In the genomic region with DNA sequence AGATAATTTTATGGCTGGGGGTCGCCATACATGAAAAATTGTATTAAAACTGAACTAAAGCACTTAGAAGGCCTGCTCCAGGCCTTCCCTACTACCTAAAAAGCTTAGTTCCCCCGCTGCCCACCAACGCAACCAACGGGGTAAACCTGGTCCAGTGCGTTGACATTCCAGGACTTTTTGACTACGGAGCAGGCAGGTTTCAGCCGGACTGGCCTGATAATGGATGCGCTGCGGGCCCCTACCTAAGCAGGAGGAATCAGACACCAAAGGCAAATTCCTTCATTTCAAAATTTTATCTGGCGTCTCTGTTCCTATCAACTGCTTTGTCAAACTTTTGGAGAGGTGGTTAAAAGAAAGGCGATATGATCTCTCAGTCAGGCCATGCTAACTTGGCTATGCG, we compare ENCODE assay signal across 15 mouse cellular contexts. TPM values are rescaled to one million over a fixed set of nuclear protein-coding genes. Genes with fewer than 3 reads are reported as not detected.
DNase-seq lines count a peak whose midpoint lies in the region; ATAC-seq and TF ChIP-seq lines count a peak whose summit lies in the region.
"Had no signal": no experiment of that assay in that cellular context is flagged by ENCODE, and none has a peak within 500 bp of the region (broad histone marks: within the 10 kb centered on the region; RNA-seq: fewer than 3 reads in every experiment).

No protein-coding gene starts in this region.

- H3K9me3 ChIP-seq in liver, embryonic 11.5 days (ENCODE audit: control insufficient read depth, low read length) = no peaks in the 10 kb centered on the region
- no peaks in the 10 kb centered on the region for H3K9me3 ChIP-seq in intestine, embryonic 14.5 days (ENCODE audit: control insufficient read depth, low read length)
- no peaks in the 10 kb centered on the region for H3K9me3 ChIP-seq in liver, postnatal 0 days (ENCODE audit: low read length)

- H3K36me3 ChIP-seq in liver, embryonic 11.5 days (ENCODE audit: control insufficient read depth, insufficient read depth, low read length) = no peaks in the 10 kb centered on the region
- H3K36me3 ChIP-seq in intestine, embryonic 14.5 days (ENCODE audit: control insufficient read depth, insufficient read depth, low read length) = no peaks in the 10 kb centered on the region
- no peaks in the 10 kb centered on the region for H3K36me3 ChIP-seq in liver, postnatal 0 days (replicated peaks; ENCODE audit: insufficient read depth, low read length)

- peak overlapping the region; percentile 81 for H3K4me2 ChIP-seq in liver, embryonic 11.5 days
- H3K4me2 ChIP-seq in intestine, embryonic 14.5 days (ENCODE audit: low read length) = peak overlapping the region; percentile 81; the same call in 1 of the 2 replicates
- H3K4me2 ChIP-seq in liver, postnatal 0 days (ENCODE audit: low read depth, low read length) = no peak overlapping the region

- H3K4me1 ChIP-seq in liver, embryonic 11.5 days (replicated peaks; ENCODE audit: control insufficient read depth, insufficient read depth, low read length) = peaks cover 13% of the 10 kb centered on the region
- 0 out of 2 replicates have a peak, but pooled peaks cover 8% of the 10 kb centered on the region for H3K4me1 ChIP-seq in intestine, embryonic 14.5 days (replicated peaks; ENCODE audit: control insufficient read depth, insufficient read depth, low read length)
- H3K4me1 ChIP-seq in liver, postnatal 0 days (ENCODE audit: insufficient read depth) = peaks cover 7% of the 10 kb centered on the region; the same call in 1 of the 2 replicates

- H3K9ac ChIP-seq in liver, embryonic 11.5 days (ENCODE audit: low read depth, low read length) = no peak overlapping the region; the same call in 1 of the 2 replicates
- no peak overlapping the region for H3K9ac ChIP-seq in intestine, embryonic 14.5 days (ENCODE audit: low read length)
- H3K9ac ChIP-seq in liver, postnatal 0 days (replicated peaks) = no peak overlapping the region

- ATAC-seq in liver, embryonic 11.5 days (replicated peaks; ENCODE audit: low FRiP score) = no peak
- no peak for ATAC-seq in intestine, embryonic 14.5 days (replicated peaks; ENCODE audit: low FRiP score, low TSS enrichment, low read depth)
- no peak for ATAC-seq in liver, postnatal 0 days

- no peak for DNase-seq in gastrocnemius, adult 2 months
- no peak for DNase-seq in gastrocnemius, postnatal 36 days
- DNase-seq in liver, embryonic 11.5 days (ENCODE audit: low spot score) = no peak
- DNase-seq in liver = no peak
- DNase-seq in intestine, embryonic 14.5 days (ENCODE audit: low spot score) = no peak
- DNase-seq in liver, postnatal 0 days = no peak
- no peak for DNase-seq in layer of hippocampus, postnatal 10 days (ENCODE audit: low spot score in 2 of 2)
- DNase-seq in urinary bladder, postnatal 10 days (ENCODE audit: low spot score) = no peak

- TF ChIP-seq EP300 in liver, postnatal 0 days (IDR thresholded peaks at IDR 0.05; ENCODE audit: low read depth) = no peak

- TF ChIP-seq CTCF in gastrocnemius, adult 2 months (IDR thresholded peaks at IDR 0.05) = no peak
- no peak for TF ChIP-seq CTCF in liver, postnatal 0 days (IDR thresholded peaks at IDR 0.05; ENCODE audit: low read depth)

- H3K27ac ChIP-seq in gastrocnemius, adult 2 months = peak overlapping the region; percentile 50
- H3K27ac ChIP-seq in liver, embryonic 11.5 days (ENCODE audit: low read depth, low read length) = no peak overlapping the region
- no peak overlapping the region for H3K27ac ChIP-seq in intestine, embryonic 14.5 days (ENCODE audit: low read depth)
- H3K27ac ChIP-seq in liver, postnatal 0 days (ENCODE audit: low read depth) = no peak overlapping the region
- H3K27ac ChIP-seq: hindbrain, postnatal 0 days had no signal

- 70% methylated on average over 12 of the region's 12 CpGs for WGBS in liver, embryonic 11.5 days
- 71% methylated on average over 12 of the region's 12 CpGs for WGBS in intestine, embryonic 14.5 days
- WGBS in liver, postnatal 0 days (ENCODE audit: insufficient replicate concordance) = 82% methylated on average over 12 of the region's 12 CpGs

- intact Hi-C loops in gastrocnemius, adult 2 months (cut with DNase I) = no loop called here
- intact Hi-C loops in gastrocnemius, postnatal 36 days (cut with DNase I) = no loop called here

- no peak overlapping the region; the same call in 1 of the 2 replicates for H3K4me3 ChIP-seq in gastrocnemius, adult 2 months
- H3K4me3 ChIP-seq in liver, embryonic 11.5 days (ENCODE audit: low read depth, low read length) = no peak overlapping the region
- no peak overlapping the region for H3K4me3 ChIP-seq in intestine, embryonic 14.5 days (ENCODE audit: low read depth, low read length)
- peak overlapping the region; percentile 54; the same call in 1 of the 2 replicates for H3K4me3 ChIP-seq in liver, postnatal 0 days (ENCODE audit: low read depth, low read length)

- peaks cover 6% of the 10 kb centered on the region; the same call in 1 of the 2 replicates for H3K27me3 ChIP-seq in liver, embryonic 11.5 days (replicated peaks; ENCODE audit: control insufficient read depth, insufficient read depth, low read length)
- no peaks in the 10 kb centered on the region for H3K27me3 ChIP-seq in intestine, embryonic 14.5 days (replicated peaks; ENCODE audit: control insufficient read depth, insufficient read depth, low read length)
- 0 out of 2 replicates have a peak, but pooled peaks cover 8% of the 10 kb centered on the region for H3K27me3 ChIP-seq in liver, postnatal 0 days (ENCODE audit: insufficient read depth, low read length)

RNA-seq across cellular contexts. Expression of a gene that starts 0.8 kb away (rescaled TPM):
- total RNA-seq in gastrocnemius, adult 2 months (2021) = 1 to 10 TPM in 1 of 2 experiments, under 1 TPM in 1; 0.18 to 1.2 TPM
- under 1 TPM; 0.39 to 0.48 TPM for total RNA-seq in gastrocnemius, postnatal 36 days (2021)
- polyA plus RNA-seq in liver, embryonic 11.5 days (2014; fragmentation: Nextera tagmentation; extraction: Ambion mirVana) = 0.80 and 1.4 TPM in 2 replicates
- 9.1 and 9.3 TPM in 2 replicates for polyA plus RNA-seq in intestine, embryonic 14.5 days (2014; fragmentation: Nextera tagmentation; extraction: Ambion mirVana)
- polyA plus RNA-seq in liver, postnatal 0 days (2015; fragmentation: Nextera tagmentation; extraction: Ambion mirVana) = 0.21 and 0.32 TPM in 2 replicates
- total RNA-seq in layer of hippocampus, postnatal 10 days (2021) = under 1 TPM; 0.16 TPM

RNA-seq across cellular contexts. Expression of a gene that starts 53.2 kb away (rescaled TPM):
- total RNA-seq in gastrocnemius, adult 2 months (2021) = 10 to 100 TPM; 26.9 TPM
- total RNA-seq in gastrocnemius, postnatal 36 days (2021) = 10 to 100 TPM; 23.7 to 28.2 TPM
- polyA plus RNA-seq in liver, embryonic 11.5 days (2014; fragmentation: Nextera tagmentation; extraction: Ambion mirVana) = 134 and 142 TPM in 2 replicates
- polyA plus RNA-seq in intestine, embryonic 14.5 days (2014; fragmentation: Nextera tagmentation; extraction: Ambion mirVana) = 103 and 115 TPM in 2 replicates
- 32.5 and 34.8 TPM in 2 replicates for polyA plus RNA-seq in liver, postnatal 0 days (2015; fragmentation: Nextera tagmentation; extraction: Ambion mirVana)
- total RNA-seq in layer of hippocampus, postnatal 10 days (2021) = 10 to 100 TPM; 52.4 to 55.2 TPM

RNA-seq across cellular contexts. Expression of a gene that starts 53.5 kb away (rescaled TPM):
- not detected for total RNA-seq in gastrocnemius, adult 2 months (2021)
- total RNA-seq in gastrocnemius, postnatal 36 days (2021) = not detected
- polyA plus RNA-seq in liver, embryonic 11.5 days (2014; fragmentation: Nextera tagmentation; extraction: Ambion mirVana) = 0.25 TPM in 1 of 2 replicates, not detected in the other
- polyA plus RNA-seq in intestine, embryonic 14.5 days (2014; fragmentation: Nextera tagmentation; extraction: Ambion mirVana) = not detected in 2 replicates
- polyA plus RNA-seq in liver, postnatal 0 days (2015; fragmentation: Nextera tagmentation; extraction: Ambion mirVana) = 0.11 and 0.13 TPM in 2 replicates
- not detected for total RNA-seq in layer of hippocampus, postnatal 10 days (2021)
- total RNA-seq: adrenal gland, adult 2 months; gastrocnemius, postnatal 14 days; hindbrain, postnatal 0 days; left cerebral cortex, postnatal 36 days; neutrophil, adult 5-6 weeks had no signal
- polyA plus RNA-seq: adrenal gland, adult 2 months; forebrain, embryonic 11.5 days; hindbrain, postnatal 0 days; midbrain, embryonic 11.5 days had no signal
